Mouse (Mus musculus) embryonic fibroblast, embryonic 13.5 days (primary cell): ENCODE data around the gene Ifnl2.

Source experiments
- CTCF ChIP-seq: IDR thresholded peaks from 2 replicates; pipeline ENCODE4 v1.5.1; 2011; ENCODE audit warnings: mild to moderate bottlenecking, control low read depth, low read length, moderate library complexity, borderline replicate concordance; ENCODE audit not compliant: insufficient read depth
- POLR2A ChIP-seq: IDR thresholded peaks from 2 replicates; pipeline ENCODE4 v1.6.1; 2011; ENCODE audit warnings: low read depth, mild to moderate bottlenecking, control low read depth, low read length, moderate library complexity

DNA sequence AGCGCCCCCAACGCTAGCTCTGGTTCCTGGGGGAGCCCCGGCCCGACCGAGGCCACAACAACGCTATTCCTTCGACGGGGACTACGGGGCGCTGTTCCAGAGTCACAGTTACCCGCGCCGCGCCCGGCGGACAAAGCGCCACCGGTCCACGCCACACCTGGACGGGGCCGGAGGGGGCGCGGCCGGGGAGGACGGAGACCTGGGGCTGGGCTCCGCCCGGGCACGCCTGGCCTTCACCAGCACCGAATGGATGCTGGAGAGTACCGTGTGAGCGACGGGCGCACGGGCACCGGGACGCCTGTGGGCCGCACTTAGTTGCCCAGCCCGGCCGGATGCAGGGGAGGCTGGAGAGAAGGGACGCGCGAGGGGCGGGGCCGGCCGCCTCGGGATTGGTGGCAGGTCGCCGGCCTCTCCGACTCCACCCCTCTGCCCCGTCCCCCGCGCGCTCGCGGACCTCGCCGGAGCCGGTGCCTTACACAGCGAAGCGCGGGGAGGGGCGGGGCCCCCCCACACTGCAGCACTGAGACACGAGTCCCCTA, 43.0 kb downstream of the Ifnl2 start:
- TF ChIP-seq CTCF = no peak
- TF ChIP-seq POLR2A = peak; percentile 43; the same call in 1 of the 2 replicates
